Mouse (Mus musculus): ENCODE results near the gene Zfp790.
A peak's percentile ranks its signal among the peaks of the same experiment; 100 is the strongest.

Gene Zfp790

GRCm38 (mm10) chr7:29815910-29816429, at the start of gene Zfp790:
Gene Zfp790 (plus strand): TSS chr7:29816114.
- DNase-seq (ENCODE audit: low spot score): peak; percentile 96

DNA sequence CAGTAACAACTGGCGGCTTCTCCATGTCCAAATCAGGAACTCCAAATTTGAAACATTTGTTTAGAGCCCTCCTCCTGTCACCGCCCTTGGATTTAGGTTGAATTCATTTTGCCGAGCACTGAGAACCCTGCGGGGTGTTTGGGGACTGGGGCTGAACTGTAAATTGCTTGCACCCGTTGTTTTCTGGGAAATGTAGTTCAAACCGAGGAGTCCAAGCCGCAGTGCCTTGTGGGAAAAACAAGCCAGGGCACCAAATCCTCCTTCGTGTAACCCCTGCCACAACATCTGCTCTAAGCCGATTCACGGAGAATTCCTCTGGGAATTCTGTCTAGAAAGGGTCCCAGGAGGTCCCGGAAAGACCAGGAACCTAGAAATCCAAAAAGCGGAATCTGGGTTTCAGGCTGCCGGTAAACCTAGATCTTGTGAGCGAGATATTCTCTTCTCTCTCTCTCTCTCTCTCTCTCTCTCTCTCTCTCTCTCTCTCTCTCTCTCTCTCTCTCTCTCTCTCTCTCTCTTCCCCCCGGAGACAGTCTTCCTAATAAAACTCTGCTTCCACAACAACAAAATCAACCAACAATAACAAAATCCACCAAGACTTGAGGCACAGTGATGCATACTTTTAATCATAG, 48.7 kb upstream of the Zfp790 start:
- peak; percentile 87 for DNase-seq (ENCODE audit: low spot score)

DNA sequence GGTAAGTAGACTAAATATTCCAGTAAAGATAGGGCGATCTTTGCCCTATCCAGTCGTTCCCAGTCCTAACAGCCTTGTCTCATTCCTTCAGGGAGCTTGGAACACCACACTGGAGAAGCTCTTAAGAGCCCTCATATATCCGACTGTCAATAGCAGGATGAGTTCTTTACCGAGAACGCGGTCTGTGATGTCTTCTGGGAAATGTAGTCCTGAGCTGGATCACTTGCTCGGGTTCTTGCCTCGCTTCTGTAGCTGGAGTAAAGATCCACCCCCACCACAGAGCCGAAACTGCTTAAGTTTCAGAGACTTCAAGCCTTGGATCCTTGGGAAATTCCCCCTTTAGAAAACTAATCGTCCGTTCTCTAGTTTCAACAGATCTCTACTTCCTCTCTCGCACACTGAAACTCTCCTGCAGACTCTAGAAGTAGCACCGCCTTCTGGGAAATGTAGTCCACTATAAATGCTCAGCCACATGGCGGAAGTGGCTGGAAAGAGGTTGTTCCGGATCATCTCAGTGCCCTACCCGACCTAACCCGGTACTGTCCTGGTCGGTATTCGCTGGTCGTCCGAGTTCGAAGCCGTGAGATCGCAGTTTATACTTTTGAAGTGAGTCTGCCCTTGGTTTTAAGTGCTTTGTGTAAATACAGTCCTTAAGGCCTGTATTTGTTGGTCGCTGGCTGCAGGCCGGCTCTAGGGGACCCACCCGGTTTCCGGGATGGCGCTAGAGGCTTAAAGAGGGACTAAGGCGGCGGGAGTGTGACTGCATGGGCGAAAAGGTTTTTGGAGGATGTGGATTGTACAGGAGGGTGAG, 47.6 kb upstream of the Zfp790 start, which contains the start of gene Zfp84:
Zfp84 (plus strand) TSS at position 463 of the 811 bp plus-strand sequence.
- DNase-seq (ENCODE audit: low spot score): peak; percentile 95

DNA sequence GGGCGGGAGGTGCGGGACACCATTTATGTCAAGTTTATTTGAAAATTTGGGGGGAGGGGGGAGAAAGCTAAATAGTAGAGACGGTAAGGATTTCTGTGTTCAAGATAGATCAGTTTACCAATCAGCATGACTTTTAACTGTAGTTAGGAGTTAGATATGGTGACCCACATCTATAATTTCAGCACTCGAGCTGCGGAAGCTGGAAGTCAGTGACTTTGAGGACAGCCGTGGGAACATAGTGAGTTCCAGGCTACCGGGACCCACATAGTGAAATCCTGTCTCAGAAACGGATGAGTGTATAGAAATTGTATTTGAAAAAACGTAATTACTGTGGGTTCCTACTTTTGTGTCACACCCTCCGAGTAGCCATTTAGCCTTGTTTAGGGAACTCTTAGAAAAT, 46.9 kb upstream of the Zfp790 start:
- DNase-seq (ENCODE audit: low spot score): no peak

DNA sequence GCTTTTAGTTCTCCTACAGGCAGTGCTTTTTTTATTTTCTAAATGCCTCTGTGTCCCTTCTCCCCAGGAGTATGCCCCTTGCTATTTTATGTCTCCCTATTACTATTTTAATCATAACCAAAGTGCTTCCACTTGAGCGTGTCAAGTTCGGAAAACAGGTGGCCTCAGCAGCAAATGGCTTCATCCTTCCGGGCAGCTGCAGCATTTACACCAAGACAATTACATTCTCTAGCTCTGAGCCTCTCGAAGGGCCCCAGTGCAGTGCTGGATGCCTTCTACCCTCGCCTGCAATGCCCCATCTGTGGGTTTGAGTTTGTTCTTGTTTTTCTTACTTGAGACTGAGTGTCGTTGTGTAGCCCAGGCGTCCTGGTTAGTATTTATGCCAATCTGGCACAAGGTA, 42.4 kb upstream of the Zfp790 start:
- no peak for DNase-seq (ENCODE audit: low spot score)

DNA sequence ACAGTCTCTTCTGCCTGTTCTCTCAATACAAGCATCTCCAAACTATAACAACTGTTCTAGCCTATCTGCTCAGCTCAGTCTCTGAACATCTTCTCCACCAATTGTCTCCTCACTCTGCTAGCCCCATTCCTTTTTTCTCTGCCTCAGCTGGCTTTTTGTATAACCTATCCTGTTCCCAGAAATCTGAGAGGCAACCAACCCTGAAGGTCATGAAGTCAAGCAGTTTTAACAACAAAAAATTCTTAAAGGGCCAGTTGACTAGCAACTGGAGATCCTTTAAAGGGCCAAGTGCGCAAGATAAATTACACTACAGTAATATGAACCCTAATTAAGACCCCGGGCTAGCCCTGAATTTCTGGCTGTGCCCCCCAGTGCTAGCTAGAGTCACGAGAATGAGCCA, 41.5 kb upstream of the Zfp790 start:
- no peak for DNase-seq (ENCODE audit: low spot score)

GRCm38 (mm10) chr7:29776568-29776967, 39.3 kb upstream of the Zfp790 start:
- DNase-seq (ENCODE audit: low spot score): no peak

DNA sequence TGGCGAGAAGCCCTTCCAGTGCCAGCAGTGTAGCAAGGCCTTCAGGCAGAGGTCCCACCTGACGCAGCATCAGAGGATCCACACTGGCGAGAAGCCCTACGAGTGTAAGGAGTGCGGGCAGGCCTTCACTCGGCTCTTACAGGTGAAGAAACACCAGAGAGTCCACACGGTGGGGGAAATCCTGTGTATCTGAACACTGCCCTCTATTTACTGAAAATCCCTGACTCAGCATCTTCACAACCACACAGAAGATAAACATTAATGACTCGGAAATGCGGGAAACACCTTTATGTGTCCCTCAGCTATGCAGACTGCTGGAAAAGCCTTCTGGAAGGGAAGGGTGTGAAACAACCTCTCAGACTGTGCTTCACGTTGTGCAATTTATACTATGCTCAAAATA, 38.5 kb upstream of the Zfp790 start:
- DNase-seq (ENCODE audit: low spot score): no peak

GRCm38 (mm10) chr7:29783871-29784551, 31.9 kb upstream of the Zfp790 start, which contains the start of gene Zfp30:
Gene Zfp30 (plus strand): TSS chr7:29783998.
- DNase-seq (ENCODE audit: low spot score): peak; percentile 94

DNA sequence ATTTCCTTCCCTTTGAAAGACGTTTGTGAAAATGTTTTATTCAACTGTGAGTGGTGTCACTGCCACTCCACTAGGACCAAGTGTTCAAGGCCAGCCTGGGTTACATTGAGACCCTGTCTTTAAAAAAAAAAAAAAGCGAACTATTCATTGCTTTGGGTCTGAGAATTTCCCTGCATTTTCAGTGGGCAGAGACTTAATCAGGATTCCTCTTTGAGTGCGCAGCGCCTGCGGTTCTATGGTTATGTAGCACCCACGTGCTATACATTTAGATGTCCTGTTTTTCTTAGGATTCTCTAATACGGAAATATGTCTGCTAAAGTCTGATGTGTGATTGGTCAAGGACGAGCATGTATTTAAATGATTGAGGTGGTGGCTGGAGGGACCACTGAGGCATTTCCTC, 30.9 kb upstream of the Zfp790 start:
- no peak for DNase-seq (ENCODE audit: low spot score)

- DNase-seq (ENCODE audit: low spot score): peak; percentile 7
Observed at GRCm38 (mm10) chr7:29785888-29786287, 30.0 kb upstream of the Zfp790 start.

GRCm38 (mm10) chr7:29792906-29793305, 23.0 kb upstream of the Zfp790 start:
- no peak for DNase-seq (ENCODE audit: low spot score)

DNA sequence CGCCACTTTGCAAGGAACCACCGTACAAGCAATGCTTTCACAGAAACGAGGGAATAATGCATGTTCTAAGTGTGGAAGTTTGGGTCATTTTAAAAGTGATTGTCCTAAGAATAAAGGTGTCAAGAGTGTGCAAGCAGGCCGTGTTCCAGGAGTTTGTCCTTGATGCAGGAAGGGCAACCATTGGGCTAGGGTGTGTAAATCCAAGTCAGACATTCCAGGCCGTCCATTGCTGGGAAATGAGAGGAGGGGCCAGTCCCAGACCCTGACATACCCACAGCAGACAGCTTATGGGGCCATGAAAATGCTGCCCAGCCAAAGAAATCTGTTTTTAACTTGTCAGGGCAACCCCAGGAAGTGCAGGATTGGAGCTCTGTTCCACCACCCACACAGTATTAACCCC, 8.9 kb upstream of the Zfp790 start:
- DNase-seq (ENCODE audit: low spot score): no peak

DNA sequence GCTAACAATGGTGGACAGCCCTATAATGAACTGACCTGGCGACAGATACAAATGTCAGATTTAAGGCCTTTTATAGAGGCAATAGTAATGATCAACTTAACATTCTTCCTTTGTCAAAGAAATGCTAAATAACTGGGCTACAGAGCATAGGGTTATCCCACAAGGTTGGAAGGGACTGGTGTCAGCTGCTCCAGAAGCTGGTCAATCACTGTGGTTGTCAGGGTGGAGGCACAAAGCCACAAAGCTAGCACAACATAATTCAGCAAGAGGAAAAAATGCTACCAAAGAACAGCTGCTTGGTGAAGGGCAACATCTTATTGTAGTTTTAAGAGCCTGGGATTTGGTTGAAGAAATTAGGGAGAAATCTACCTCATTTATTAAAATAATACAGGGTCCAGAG, 3.7 kb upstream of the Zfp790 start:
- DNase-seq (ENCODE audit: low spot score): no peak

DNA sequence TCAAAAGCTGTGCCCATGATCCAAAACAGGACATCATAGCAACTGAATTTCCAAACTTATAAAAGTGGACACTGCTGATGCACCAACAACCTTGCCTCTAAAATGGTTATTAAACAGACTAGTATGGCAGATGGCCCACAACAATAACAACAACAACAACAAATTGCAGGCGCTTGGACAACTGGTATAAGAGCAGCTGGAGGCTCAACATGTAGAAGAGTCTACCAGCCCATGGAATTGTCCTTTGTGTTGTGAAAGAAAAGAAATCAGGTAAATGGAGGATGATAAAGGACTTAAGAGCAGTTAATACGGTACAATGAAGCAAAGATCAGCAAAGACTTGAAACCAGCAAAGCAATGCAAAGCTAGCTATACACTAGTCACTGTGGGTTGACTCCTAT, 1.5 kb upstream of the Zfp790 start:
- no peak for DNase-seq (ENCODE audit: low spot score)

GRCm38 (mm10) chr7:29815061-29815784, 691 bp upstream of the Zfp790 start:
- DNase-seq (ENCODE audit: low spot score): no peak

GRCm38 (mm10) chr7:29818619-29819254, 2.8 kb downstream of the Zfp790 start:
- DNase-seq (ENCODE audit: low spot score): peak; percentile 89

- DNase-seq (ENCODE audit: low spot score): no peak
Observed at GRCm38 (mm10) chr7:29828001-29828400, 12.1 kb downstream of the Zfp790 start.

DNA sequence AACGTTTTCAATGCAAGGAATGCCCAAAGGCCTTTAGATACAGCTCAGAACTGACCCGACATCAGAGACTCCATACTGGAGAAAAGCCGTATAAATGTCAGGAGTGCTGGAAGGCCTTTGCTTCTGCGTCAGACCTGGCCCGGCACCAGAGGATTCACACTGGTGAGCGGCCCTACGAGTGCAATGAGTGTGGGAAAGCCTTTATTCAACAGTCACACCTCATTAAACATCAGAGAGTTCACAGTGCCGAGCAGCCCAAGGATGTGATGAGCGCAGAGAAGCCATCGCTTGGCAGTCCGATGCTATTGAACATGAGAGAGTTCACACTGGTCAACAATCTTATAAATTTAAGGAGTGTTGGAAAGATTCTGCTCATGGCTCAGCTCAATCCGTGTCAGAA, 13.9 kb downstream of the Zfp790 start:
- DNase-seq (ENCODE audit: low spot score): no peak

GRCm38 (mm10) chr7:29836816-29837215, 20.9 kb downstream of the Zfp790 start:
- DNase-seq (ENCODE audit: low spot score): no peak

DNA sequence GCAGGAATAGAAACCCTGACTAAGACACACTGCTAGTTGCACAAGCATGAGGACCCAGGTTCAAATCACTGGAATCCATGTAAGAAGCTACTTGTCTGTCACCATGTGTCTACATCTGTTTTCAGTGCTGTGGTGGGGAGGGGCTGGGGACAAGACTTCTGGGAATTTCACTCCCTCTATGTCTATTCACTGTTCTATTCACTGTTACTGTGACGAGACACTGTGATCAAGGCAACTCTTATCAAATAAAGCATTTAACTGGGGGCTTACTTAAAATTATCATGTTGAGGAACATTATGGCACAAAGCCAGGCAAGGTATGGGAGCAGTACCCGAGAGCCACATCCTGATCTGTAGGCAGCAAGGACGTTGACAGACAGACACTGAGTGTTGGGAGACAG, 23.3 kb downstream of the Zfp790 start:
- no peak for DNase-seq (ENCODE audit: low spot score)

DNA sequence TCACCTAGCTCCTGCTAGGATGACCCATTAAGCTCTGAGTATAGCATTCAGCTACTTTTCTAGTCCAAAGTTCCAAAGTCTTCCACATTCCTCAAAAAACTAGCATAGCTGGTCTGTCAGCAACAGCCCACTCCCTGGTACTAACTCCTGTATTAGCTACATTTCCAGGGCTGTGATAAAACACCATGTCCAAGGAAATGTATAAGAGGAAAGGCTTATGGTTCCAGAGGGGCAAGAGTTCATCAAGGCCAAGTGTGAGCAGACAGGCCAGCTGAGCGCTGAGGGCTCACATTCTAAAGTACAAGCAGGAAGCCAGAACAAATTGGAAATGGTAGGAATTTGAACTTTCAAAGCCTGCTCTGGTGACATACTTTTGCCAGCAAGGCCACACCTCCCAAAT, 26.2 kb downstream of the Zfp790 start:
- no peak for DNase-seq (ENCODE audit: low spot score)
